Mouse (Mus musculus): ENCODE results near the gene Tmed4. TPM values are rescaled to one million over a fixed set of nuclear protein-coding genes. Genes with fewer than 3 reads are reported as not detected.

Gene Tmed4
- not detected in 2 replicates for polyA plus RNA-seq (2012; ENCODE audit: insufficient read depth, insufficient read length, low replicate concordance, missing spikeins)

DNA sequence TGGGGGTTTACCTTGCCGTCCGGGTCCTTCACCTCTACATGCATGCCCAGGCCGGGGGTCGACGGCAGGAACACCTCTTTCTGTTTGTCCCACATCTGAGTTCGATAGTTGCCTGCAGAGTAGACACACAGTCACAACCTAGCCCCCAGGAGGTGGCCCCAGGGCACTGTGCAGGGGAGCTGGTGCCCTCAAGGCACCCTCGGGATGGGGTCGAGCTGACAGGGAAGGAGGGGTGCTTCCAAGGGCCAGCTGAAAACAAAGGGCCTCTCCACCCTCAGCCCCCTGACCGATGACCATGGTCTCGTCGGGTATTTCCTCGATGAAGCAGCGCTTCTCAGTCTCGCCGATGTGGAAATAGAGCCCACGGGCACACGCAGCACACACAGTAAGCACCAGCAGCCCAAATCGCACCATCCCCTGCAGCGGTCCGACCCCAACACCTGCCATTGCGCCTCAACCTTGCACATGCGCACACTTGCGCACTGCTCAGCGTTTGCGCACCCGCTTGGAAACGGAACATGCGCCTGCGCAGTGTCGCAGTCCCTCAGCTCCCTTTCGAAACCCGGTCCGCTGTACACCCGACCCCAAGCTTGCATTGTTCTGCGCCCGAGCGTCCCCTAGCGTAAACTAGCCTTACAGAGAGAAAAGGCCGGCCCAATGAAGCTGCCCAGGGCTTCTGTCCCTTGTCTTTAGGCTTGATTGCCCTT lies at the start of gene Tmed4:
Gene Tmed4 (minus strand): TSS at position 484 of the 707 bp plus-strand sequence.
- Histone ChIP-seq H3K4me3 (ENCODE audit: insufficient read depth, low read depth, low read length) (peak within 1 kb of the TSS; percentile 84), H3K27ac (ENCODE audit: insufficient read depth, low read depth, low read length) (peak within 1 kb of the TSS; percentile 72), H3K4me1 (ENCODE audit: control insufficient read depth, insufficient read depth, low read length) (peaks cover 5% of the 10 kb centered on the region; the same call in 1 of the 2 replicates)
- under 1% methylated on average over 39 of the region's 39 CpGs for WGBS
- TF ChIP-seq POLR2A (IDR thresholded peaks at IDR 0.05; ENCODE audit: insufficient read depth, low read depth, low read length): peak; percentile 87
- peak; percentile 47; the same call in 1 of the 2 replicates for TF ChIP-seq CTCF (IDR thresholded peaks at IDR 0.05; ENCODE audit: insufficient read depth, low read depth, low read length)

GRCm38 (mm10) chr11:6323348-6323747 lies 48.7 kb upstream of the Tmed4 start:
- no peak for TF ChIP-seq CTCF (IDR thresholded peaks at IDR 0.05; ENCODE audit: insufficient read depth, low read depth, low read length)
- no peak overlapping the region for H3K27ac ChIP-seq (ENCODE audit: insufficient read depth, low read depth, low read length)
- no peak overlapping the region for H3K4me3 ChIP-seq (ENCODE audit: insufficient read depth, low read depth, low read length)
- H3K4me1 ChIP-seq (ENCODE audit: control insufficient read depth, insufficient read depth, low read length): no peaks in the 10 kb centered on the region
- WGBS: 83% methylated on average over 5 of the region's 5 CpGs

GRCm38 (mm10) chr11:6322086-6322485 lies 47.4 kb upstream of the Tmed4 start:
- WGBS: 94% methylated on average over 2 of the region's 2 CpGs
- H3K27ac ChIP-seq (ENCODE audit: insufficient read depth, low read depth, low read length): no peak overlapping the region
- no peak overlapping the region for H3K4me3 ChIP-seq (ENCODE audit: insufficient read depth, low read depth, low read length)
- TF ChIP-seq POLR2A (IDR thresholded peaks at IDR 0.05; ENCODE audit: insufficient read depth, low read depth, low read length): no peak
- no peak for TF ChIP-seq CTCF (IDR thresholded peaks at IDR 0.05; ENCODE audit: insufficient read depth, low read depth, low read length)
- no peaks in the 10 kb centered on the region for H3K4me1 ChIP-seq (ENCODE audit: control insufficient read depth, insufficient read depth, low read length)

DNA sequence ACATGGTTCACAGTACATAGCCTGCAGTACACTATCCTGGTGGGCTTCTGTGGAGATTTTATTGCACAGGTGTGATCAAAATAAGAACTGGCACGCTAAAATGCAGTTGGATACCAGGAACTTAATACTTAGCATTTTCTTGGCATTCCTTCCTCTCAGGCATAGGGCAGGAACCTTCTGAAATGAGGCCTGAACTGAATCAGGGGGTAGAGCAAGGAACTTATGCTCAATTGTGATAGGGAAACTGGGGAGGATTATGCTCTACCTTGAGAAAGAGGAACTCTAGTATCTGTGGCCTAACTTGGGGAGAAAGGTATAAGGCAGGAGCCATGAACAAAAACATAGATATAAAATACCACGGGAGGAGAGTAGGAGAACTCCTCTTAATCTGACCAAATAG lies 44.7 kb upstream of the Tmed4 start:
- no peak for TF ChIP-seq CTCF (IDR thresholded peaks at IDR 0.05; ENCODE audit: insufficient read depth, low read depth, low read length)
- TF ChIP-seq POLR2A (IDR thresholded peaks at IDR 0.05; ENCODE audit: insufficient read depth, low read depth, low read length): no peak
- Histone ChIP-seq H3K27ac (ENCODE audit: insufficient read depth, low read depth, low read length) (no peak overlapping the region), H3K4me1 (ENCODE audit: control insufficient read depth, insufficient read depth, low read length) (no peaks in the 10 kb centered on the region), H3K4me3 (ENCODE audit: insufficient read depth, low read depth, low read length) (no peak overlapping the region)
- WGBS: 88% methylated on average over 2 of the region's 2 CpGs

DNA sequence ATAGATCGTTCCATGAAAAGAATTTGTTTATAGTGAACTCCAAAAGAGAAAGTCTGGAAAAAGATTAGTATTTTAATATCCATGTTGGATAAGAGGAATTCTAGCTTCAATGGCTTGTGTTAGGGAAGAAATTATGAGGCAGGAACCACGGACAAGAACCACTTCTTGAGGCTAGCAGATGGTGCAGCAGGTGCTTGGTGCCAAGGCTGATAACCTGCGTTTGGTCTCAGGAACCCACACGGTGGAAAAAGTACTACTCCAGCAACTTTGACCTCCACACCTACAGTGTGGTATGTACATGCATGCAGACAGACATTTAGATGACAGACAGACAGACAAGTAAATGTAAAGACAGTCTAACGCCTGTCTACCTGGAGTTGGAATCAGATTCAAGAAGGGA lies 43.9 kb upstream of the Tmed4 start:
- H3K4me1 ChIP-seq (ENCODE audit: control insufficient read depth, insufficient read depth, low read length): peaks cover 3% of the 10 kb centered on the region
- WGBS: 90% methylated on average over 5 of the region's 5 CpGs
- H3K4me3 ChIP-seq (ENCODE audit: insufficient read depth, low read depth, low read length): no peak overlapping the region
- H3K27ac ChIP-seq (ENCODE audit: insufficient read depth, low read depth, low read length): no peak overlapping the region
- TF ChIP-seq CTCF (IDR thresholded peaks at IDR 0.05; ENCODE audit: insufficient read depth, low read depth, low read length): no peak
- TF ChIP-seq POLR2A (IDR thresholded peaks at IDR 0.05; ENCODE audit: insufficient read depth, low read depth, low read length): no peak

GRCm38 (mm10) chr11:6316821-6317220 lies 42.2 kb upstream of the Tmed4 start:
- WGBS: 71% methylated on average over 11 of the region's 11 CpGs
- H3K27ac ChIP-seq (ENCODE audit: insufficient read depth, low read depth, low read length): no peak overlapping the region

DNA sequence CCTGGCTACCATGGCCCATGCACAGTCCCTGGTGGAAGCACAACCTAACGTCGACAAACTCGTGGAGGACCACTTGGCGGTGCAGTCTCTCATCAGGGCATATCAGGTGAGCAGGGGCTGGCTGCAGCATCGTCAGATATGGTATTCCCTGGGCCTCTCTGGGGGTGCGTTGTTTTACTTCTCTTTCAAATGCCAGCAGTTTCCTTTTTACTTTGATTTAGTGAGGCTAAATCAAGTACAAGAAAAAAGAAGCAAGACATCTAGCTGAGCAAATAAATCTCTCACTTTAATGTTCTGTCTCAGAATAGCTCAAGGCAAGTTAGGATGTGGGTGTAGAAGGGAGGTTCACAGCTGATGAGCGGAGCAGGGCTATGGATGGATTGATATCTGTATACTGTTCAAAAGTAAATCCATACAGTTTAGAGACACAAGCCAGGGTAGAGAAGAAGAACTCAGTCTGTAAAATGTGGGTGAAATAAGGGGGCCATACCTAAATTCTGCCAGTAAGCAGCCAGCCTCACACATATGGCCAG lies 39.3 kb upstream of the Tmed4 start:
- 74% methylated on average over 7 of the region's 7 CpGs for WGBS
- Histone ChIP-seq H3K4me1 (ENCODE audit: control insufficient read depth, insufficient read depth, low read length) (peaks cover 3% of the 10 kb centered on the region), H3K27ac (ENCODE audit: insufficient read depth, low read depth, low read length) (no peak overlapping the region), H3K4me3 (ENCODE audit: insufficient read depth, low read depth, low read length) (no peak overlapping the region)
- TF ChIP-seq POLR2A (IDR thresholded peaks at IDR 0.05; ENCODE audit: insufficient read depth, low read depth, low read length) (no peak), CTCF (IDR thresholded peaks at IDR 0.05; ENCODE audit: insufficient read depth, low read depth, low read length) (no peak)

More at GRCm38 (mm10) chr11:6316821-6317220, 42.2 kb upstream of the Tmed4 start:
- Histone ChIP-seq H3K4me3 (ENCODE audit: insufficient read depth, low read depth, low read length) (no peak overlapping the region), H3K4me1 (ENCODE audit: control insufficient read depth, insufficient read depth, low read length) (peaks cover 3% of the 10 kb centered on the region)
- TF ChIP-seq CTCF (IDR thresholded peaks at IDR 0.05; ENCODE audit: insufficient read depth, low read depth, low read length) (no peak), POLR2A (IDR thresholded peaks at IDR 0.05; ENCODE audit: insufficient read depth, low read depth, low read length) (no peak)

GRCm38 (mm10) chr11:6308181-6308580 lies 33.5 kb upstream of the Tmed4 start:
- Histone ChIP-seq H3K27ac (ENCODE audit: insufficient read depth, low read depth, low read length) (no peak overlapping the region), H3K4me1 (ENCODE audit: control insufficient read depth, insufficient read depth, low read length) (no peaks in the 10 kb centered on the region), H3K4me3 (ENCODE audit: insufficient read depth, low read depth, low read length) (no peak overlapping the region)
- WGBS: 91% methylated on average over 4 of the region's 4 CpGs
- TF ChIP-seq POLR2A (IDR thresholded peaks at IDR 0.05; ENCODE audit: insufficient read depth, low read depth, low read length): no peak
- no peak for TF ChIP-seq CTCF (IDR thresholded peaks at IDR 0.05; ENCODE audit: insufficient read depth, low read depth, low read length)

- H3K4me3 ChIP-seq (ENCODE audit: insufficient read depth, low read depth, low read length): no peak overlapping the region
- 89% methylated on average over 1 of the region's 1 CpGs for WGBS
- no peak for TF ChIP-seq POLR2A (IDR thresholded peaks at IDR 0.05; ENCODE audit: insufficient read depth, low read depth, low read length)
- TF ChIP-seq CTCF (IDR thresholded peaks at IDR 0.05; ENCODE audit: insufficient read depth, low read depth, low read length): no peak
Measured at GRCm38 (mm10) chr11:6305943-6306430, 31.3 kb upstream of the Tmed4 start.

More at GRCm38 (mm10) chr11:6305943-6306430, 31.3 kb upstream of the Tmed4 start:
- Histone ChIP-seq H3K27ac (ENCODE audit: insufficient read depth, low read depth, low read length) (no peak overlapping the region), H3K4me1 (ENCODE audit: control insufficient read depth, insufficient read depth, low read length) (no peaks in the 10 kb centered on the region)
